Mouse (Mus musculus) bone marrow, adult 2 months (tissue): ENCODE results near the gene Mthfd1. TPM values are rescaled to one million over a fixed set of nuclear protein-coding genes. Genes with fewer than 3 reads are reported as not detected.

Experiments used
- H3K27ac ChIP-seq: fragments of 200-500 bp; 2 replicates; pipeline ENCODE4 v1.5.1; 2012; ENCODE audit warnings: low read depth, mild to moderate bottlenecking, control low read depth, inconsistent platforms, low read length; ENCODE audit not compliant: control insufficient read depth, poor library complexity, insufficient read depth
- H3K4me1 ChIP-seq: fragments of 200-500 bp; 2 replicates; pipeline ENCODE4 v1.6.1; 2011; ENCODE audit warnings: low read length; ENCODE audit not compliant: control insufficient read depth, insufficient read depth
- H3K4me3 ChIP-seq: fragments of 200-500 bp; replicated peaks from 2 replicates; pipeline ENCODE3; 2011; ENCODE audit warnings: mild to moderate bottlenecking, low read depth, low read length, control low read depth; ENCODE audit not compliant: control insufficient read depth
- CTCF ChIP-seq: fragments of 200-500 bp; IDR thresholded peaks from 2 replicates; pipeline ENCODE4 v1.5.1; 2011; ENCODE audit warnings: low read length, control low read depth; ENCODE audit not compliant: control insufficient read depth, insufficient read depth
- POLR2A ChIP-seq: fragments of 200-500 bp; IDR thresholded peaks from 2 replicates; pipeline ENCODE4 v1.6.1; 2011; ENCODE audit warnings: low read depth, mild to moderate bottlenecking, control low read depth, low read length, borderline replicate concordance; ENCODE audit not compliant: control insufficient read depth
- WGBS: fragments of 180-500 bp; shearing (Covaris S2); methylation state at CpG from one replicate; pipeline ENCODE4 v1.1.7; 2018; 5-methylcytosine and 5-hydroxymethylcytosine counted together
- polyA plus RNA-seq: library from polyadenylated mRNA; stranded (reverse); fragments of >200 nt; gene quantifications from 2 replicates; pipeline ENCODE4 v1.2.4, GENCODE M21; 2011; ENCODE audit warnings: low replicate concordance; ENCODE audit not compliant: missing spikeins, insufficient read depth, insufficient read length

The Mthfd1 gene
- polyA plus RNA-seq, 1 experiment: 31.5 TPM

DNA sequence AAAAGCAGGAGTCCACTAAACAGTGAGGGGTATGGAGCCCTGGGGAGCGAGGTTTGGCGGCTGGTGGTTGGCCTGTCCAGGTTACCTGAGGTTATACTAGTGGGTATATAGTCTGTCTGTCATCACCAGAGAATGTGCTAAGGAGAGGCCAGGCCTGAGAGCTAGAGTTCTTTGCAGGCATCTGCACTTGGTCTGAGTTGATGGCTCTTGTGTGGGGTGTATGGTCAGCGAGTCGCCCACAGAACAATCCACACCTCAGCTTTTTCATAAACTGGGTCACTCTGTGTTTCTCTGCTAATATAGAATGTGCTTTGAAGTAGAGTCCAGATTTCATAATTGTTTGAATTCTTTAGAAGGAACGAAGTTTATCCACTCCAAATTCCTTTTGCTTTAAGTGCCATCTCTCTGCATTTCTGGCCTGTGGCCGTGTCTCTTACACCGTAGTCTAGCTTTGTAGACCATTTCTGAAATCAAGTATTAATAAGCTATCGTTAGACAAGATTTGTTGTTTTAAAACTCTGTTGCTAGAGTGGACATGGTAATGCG lies 44.3 kb downstream of the Mthfd1 start:
- Histone ChIP-seq H3K4me3 (no peak overlapping the region), H3K4me1 (no peaks in the 10 kb centered on the region), H3K27ac (no peak overlapping the region)
- TF ChIP-seq POLR2A: no peak
- no peak for TF ChIP-seq CTCF
- 88% methylated on average over 9 of the region's 9 CpGs for WGBS

DNA sequence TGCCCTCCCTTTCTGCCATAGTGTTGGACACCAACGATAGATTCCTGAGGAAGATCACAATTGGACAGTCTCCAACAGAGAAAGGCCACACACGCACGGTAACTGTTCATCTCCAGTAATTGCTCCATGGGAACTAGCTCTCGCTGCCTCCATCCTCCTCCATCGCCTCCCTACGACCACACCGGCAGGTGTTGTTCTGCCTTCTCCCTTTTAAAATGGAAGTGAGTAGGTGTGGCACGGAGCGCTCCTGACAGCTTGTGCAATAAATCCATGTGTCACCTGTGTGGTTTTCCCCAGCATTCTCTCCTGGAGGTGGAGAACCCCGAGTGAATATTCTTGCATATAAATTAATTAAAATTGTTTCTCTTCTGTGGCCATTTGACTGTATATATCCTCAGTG lies 45.3 kb downstream of the Mthfd1 start:
- no peak for TF ChIP-seq POLR2A
- TF ChIP-seq CTCF: no peak
- Histone ChIP-seq H3K27ac (no peak overlapping the region), H3K4me1 (no peaks in the 10 kb centered on the region), H3K4me3 (no peak overlapping the region)
- WGBS: 89% methylated on average over 10 of the region's 10 CpGs

DNA sequence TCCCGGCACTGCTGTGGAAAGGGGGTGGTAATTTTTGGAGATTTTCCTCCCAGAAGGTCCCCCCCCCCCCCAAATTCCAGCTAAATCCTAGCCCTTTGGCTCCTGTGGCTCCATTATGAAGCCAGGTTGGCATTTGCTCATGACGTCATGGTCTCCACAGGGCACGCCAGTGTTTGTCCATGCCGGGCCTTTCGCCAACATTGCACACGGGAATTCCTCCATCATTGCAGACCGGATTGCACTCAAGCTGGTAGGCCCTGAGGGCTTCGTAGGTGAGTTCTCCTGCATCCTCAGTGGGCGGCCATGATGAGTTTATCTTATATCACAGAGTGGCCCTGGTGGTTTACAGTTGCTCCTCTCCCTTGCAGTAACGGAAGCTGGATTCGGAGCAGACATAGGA lies 48.4 kb downstream of the Mthfd1 start:
- no peak overlapping the region for H3K27ac ChIP-seq
- H3K4me1 ChIP-seq: no peaks in the 10 kb centered on the region
- WGBS: 93% methylated on average over 11 of the region's 11 CpGs
- no peak for TF ChIP-seq CTCF
- TF ChIP-seq POLR2A: no peak
- H3K4me3 ChIP-seq: no peak overlapping the region

DNA sequence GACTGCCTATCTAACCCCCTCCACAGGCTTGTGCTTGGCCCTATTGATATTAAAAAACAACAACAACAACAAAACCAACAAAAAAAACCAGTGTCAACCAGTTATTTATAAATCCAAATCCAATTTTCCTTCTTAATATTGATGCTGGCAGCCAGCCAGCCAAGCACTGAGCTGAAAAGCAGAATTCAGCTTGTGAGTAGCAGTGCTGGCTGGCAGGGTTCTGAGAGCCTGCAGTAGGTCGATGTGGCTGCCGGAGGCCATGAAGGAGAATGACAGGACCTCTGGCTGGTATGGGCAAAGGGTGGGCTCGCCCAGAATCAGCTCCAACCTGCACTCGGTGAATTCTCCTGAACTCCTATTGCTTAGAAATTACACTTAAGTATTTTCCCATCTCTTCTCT lies 49.1 kb downstream of the Mthfd1 start:
- Histone ChIP-seq H3K4me1 (no peaks in the 10 kb centered on the region), H3K27ac (no peak overlapping the region), H3K4me3 (no peak overlapping the region)
- no peak for TF ChIP-seq CTCF
- TF ChIP-seq POLR2A: no peak
- 89% methylated on average over 4 of the region's 4 CpGs for WGBS

DNA sequence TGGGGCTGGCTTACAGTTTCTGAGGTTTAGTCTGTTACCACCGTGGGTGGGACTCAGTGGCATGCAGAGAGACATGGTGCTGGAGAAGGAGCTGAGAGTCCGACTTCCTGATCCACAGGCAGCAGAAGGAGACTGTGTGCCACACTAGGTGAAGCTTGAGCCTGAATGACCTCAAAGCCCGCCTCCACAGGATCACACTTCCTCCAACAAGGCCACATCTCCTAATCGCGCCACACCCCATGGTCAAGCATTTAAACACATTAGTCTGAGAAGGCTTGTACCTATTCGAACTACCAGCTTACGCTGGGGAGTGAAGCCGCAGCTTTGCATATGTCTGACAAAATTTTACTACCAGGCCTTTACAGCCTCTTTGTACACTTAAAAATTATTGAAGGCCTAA lies 50.0 kb downstream of the Mthfd1 start:
- WGBS: 81% methylated on average over 8 of the region's 8 CpGs
- H3K27ac ChIP-seq: no peak overlapping the region
- no peak overlapping the region for H3K4me3 ChIP-seq
- no peak for TF ChIP-seq POLR2A
- H3K4me1 ChIP-seq: no peaks in the 10 kb centered on the region

DNA sequence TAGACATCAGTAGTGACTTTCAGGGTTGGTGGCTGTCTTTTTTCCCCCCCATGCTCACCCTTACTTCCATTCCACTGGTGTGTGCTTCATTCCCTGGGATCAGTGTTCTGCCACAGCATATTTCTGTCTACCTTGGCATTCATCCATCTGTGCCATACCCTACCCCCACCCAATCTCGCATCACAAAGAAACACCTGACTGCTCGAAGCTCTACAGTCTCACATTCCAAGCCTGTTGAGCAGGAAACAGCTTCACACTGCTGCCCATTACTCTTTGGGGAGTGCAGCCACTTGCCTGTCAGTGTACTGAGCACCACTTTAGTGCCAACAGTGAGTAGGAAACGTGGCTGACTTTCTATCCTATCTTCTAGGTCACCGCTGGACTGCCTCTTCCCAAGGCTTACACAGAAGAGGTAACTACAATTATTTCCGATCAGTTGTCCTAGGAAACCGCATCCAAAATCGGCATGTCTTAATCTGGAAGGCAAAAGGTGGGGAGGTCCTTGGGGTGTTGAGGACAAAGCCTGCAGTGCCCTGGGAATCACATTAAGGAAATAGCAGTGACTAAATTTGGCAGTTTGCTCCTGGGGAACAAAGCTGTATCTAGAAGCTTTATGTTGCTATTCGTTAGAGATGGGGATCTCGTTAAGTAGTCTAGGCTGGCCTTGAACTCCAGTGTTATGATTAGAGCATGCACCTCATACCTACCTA lies 51.9 kb downstream of the Mthfd1 start:
- Histone ChIP-seq H3K27ac (no peak overlapping the region), H3K4me3 (no peak overlapping the region), H3K4me1 (no peaks in the 10 kb centered on the region; the same call in 1 of the 2 replicates)
- 86% methylated on average over 9 of the region's 9 CpGs for WGBS
- TF ChIP-seq POLR2A (no peak), CTCF (no peak)

DNA sequence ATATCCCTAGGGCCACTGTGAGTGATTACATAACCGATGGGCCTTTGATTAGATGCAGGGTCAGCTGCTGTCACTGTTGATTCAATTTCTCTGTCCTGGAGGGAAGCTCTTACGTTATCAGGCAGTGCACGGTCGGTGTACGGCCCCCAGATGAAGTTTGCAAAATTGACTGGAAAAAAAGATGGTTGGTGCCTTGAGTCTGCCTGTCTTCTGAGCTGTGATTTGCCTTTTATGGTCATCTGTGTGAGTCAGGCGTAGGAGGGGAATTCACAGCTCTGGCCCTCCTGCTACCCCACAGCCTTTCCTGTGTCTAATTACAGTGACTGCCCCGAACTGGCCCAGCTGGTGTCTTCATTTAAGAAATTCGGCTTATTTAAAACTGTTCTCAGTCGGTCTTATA lies 52.9 kb downstream of the Mthfd1 start:
- WGBS: 75% methylated on average over 9 of the region's 9 CpGs
- no peak overlapping the region for H3K4me3 ChIP-seq
- TF ChIP-seq CTCF: no peak
- no peak for TF ChIP-seq POLR2A
- H3K4me1 ChIP-seq: no peaks in the 10 kb centered on the region; the same call in 1 of the 2 replicates
- H3K27ac ChIP-seq: no peak overlapping the region

DNA sequence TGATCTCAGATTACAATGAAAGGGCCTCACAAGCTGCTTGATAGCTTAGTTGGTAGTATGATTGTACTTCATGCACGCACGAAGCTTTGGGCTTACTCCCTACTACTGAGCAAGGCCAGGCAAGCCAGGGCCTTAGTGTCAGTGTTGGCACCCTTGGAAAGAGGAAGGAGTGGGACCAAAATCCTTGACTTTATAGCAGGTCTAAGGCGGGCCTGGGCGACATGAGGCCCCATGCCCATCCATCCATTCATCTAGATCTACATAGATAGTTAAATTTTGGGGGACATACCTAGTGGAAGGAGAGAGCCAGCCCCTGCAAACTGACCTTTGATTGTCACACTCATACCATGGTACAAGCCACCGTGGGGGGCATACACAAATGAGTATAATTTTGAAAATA lies 53.3 kb downstream of the Mthfd1 start:
- WGBS: 90% methylated on average over 5 of the region's 5 CpGs
- Histone ChIP-seq H3K27ac (no peak overlapping the region), H3K4me3 (no peak overlapping the region), H3K4me1 (no peaks in the 10 kb centered on the region; the same call in 1 of the 2 replicates)
- TF ChIP-seq CTCF: no peak

DNA sequence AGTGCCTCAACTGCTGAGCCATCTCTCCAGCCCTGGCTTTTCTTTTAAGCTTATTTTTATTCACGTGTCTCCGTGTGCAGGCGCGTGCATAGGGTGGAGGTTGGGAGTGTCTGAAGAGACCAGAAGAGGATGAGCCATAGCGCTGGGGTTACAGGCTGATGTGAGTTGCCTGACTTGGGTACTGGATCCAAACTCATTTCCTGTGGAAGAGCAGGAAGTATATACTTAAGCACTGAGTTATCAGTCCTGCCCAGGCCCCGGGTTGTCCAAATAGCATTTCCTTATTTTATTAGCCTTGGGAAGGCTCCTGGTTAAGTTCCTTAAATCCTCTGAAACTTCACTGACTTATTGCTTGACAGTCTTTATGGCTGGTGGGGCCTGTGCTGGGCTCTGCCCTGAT lies 54.9 kb downstream of the Mthfd1 start:
- 66% methylated on average over 6 of the region's 6 CpGs for WGBS
- H3K4me3 ChIP-seq: no peak overlapping the region
- TF ChIP-seq POLR2A (no peak), CTCF (no peak)
- no peak overlapping the region for H3K27ac ChIP-seq
- H3K4me1 ChIP-seq: no peaks in the 10 kb centered on the region; the same call in 1 of the 2 replicates

DNA sequence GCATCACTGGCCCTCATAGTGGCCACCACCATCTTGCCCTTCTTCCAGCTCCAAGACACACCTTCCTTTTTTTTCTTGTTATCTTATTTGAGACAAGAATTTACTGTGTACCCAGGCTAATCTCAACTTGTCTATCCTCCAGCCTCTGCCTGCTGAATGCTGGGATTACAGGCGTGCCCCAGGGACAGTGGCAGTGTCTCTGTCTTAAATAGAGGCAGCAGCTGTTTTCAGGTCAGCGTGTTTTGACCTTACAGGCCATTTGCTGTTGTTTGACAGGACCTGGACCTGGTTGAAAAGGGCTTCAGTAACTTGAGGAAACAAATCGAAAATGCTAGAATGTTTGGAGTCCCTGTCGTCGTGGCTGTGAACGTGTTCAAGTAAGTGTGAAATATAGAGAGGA lies 55.5 kb downstream of the Mthfd1 start:
- TF ChIP-seq POLR2A: no peak
- TF ChIP-seq CTCF: no peak
- no peak overlapping the region for H3K4me3 ChIP-seq
- no peak overlapping the region for H3K27ac ChIP-seq
- no peaks in the 10 kb centered on the region; the same call in 1 of the 2 replicates for H3K4me1 ChIP-seq
- WGBS: 88% methylated on average over 6 of the region's 6 CpGs
